Mouse (Mus musculus) frontal cortex, postnatal 36 days (tissue): Measurements from ENCODE around the gene Uqcrq.

Source experiments
- DNase-seq, 2 experiments: peaks; one replicate each; pipeline ENCODE4 v3.0.0; 2022; ENCODE audit warnings: low spot score in 2 of 2

Uqcrq gene

DNA sequence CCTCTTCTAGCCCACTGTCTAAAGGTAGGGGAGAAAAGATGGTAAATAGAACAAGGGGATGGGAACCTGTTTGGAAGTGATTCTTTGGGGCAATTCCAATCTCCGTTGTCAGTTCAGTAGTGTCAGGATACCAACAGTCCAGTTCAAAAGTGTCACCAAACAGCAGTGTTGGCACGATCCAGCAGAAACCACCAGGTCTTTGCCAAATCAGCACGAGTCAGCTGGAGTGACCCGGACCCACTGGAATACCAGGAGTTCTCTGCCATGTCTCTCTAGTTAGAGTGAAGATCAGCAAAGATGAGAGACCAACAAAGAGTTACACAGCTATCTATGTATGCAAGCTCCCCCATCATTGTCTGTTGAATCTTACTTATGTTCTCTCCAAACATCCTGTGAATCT is 16.8 kb downstream of the Uqcrq start:
- DNase-seq = no peak

DNA sequence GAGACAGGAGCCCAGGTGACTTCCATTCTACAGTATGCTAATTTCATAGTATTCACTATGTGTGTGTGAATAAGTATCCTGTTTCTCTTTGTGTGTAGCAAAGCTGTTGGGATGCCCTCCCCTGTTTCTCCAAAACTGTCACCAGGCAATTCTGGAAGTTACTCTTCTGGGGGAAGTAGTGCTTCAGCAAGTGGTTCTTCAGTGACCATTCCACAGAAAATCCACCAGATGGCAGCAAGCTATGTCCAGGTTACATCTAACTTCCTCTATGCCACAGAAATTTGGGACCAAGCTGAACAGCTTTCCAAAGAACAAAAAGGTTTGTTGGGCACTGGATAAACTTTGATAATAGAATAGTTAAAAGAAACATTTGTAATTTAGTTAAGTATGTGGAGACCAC is 18.9 kb downstream of the Uqcrq start:
- DNase-seq = no peak

DNA sequence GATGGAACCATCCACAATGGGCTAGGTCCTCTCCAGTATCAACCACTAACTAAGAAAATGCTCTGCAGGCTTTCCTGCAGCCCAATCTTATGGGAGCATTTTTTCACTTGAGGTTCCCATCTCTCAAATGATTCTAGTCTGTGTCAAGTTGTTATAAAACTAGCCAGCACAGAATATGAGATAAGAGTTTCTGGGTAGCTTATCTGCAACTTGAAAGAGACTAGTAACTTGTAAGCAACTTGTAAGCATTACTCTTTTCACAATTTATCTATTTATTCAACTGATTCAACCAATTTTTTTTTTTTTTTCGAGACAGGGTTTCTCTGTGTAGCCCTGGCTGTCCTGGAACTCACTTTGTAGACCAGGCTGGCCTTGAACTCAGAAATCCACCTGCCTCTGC is 27.0 kb downstream of the Uqcrq start:
- no peak for DNase-seq

DNA sequence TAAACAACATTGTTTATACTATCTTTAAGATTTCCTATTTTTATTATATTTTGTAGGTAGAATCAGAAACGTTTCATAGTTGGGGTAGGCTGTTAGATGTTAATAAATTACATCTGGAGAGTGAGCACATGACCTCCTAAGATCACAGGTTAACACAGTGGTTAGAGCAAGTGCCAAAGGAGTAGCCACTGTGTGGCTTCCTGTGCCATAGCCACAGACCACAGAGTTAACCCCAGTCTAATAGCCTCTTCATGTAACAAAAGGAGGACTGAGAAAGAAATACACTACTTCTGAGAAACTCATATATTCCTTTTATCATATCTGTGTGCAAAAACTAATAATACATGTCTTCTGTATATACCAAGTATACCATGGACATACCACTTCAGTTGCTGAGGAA is 36.8 kb downstream of the Uqcrq start:
- no peak for DNase-seq

DNA sequence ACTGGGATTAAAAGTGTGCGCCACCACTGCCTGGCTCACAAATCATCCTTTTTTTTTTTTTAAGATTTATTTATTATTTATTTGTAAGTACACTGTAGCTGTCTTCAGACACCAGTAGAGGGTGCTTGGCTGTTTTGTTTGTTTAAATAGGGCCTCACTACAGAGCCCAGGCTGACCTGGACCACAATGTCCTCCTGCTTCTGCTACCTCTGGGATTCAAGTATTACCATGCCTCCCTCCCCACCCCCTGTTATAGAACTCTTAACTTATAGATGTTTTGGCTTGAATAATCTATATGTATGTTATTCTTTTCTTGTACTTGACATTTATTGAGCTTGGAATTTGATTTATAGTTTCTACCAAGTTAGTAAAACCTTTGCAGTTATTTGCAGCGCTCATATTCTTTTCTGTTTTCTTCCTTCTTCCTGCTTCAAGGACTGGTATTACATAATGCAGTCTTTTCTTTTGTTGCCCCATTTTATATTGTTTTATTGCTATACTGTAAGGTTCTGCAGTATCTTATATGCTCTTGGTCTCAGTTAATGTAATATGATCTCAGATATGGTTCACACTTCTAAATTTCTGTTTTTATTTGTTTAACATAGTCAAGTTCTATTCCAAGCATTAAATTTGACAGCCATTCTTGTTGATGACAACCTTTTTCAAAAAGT is 46.7 kb downstream of the Uqcrq start:
- DNase-seq = no peak

DNA sequence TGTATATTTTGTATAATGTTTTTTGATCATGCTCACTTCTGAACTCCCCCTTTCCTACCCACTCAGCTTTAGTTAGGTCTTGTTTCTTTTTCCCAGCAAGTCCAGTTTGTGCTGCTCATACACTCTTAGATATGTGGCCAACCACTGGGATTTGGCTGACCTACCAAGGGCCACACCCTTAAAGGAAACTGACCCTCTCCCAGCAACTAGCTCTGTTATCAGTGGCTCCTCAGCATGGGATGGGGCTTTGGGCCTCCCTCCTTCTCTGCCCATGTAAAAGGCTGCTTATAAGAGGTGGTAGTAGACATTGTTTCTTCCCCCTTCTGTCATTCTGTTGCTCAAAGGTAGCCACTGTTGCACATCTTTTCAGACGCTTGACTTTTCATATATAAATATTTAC is 51.7 kb downstream of the Uqcrq start:
- no peak for DNase-seq
